Mouse (Mus musculus) embryonic fibroblast, embryonic 13.5 days (primary cell): ENCODE results near the gene Marc1.

Experiments
- CTCF ChIP-seq: IDR thresholded peaks from 2 replicates; pipeline ENCODE4 v1.5.1; 2011; ENCODE audit warnings: mild to moderate bottlenecking, control low read depth, low read length, moderate library complexity, borderline replicate concordance; ENCODE audit not compliant: insufficient read depth
- POLR2A ChIP-seq: IDR thresholded peaks from 2 replicates; pipeline ENCODE4 v1.6.1; 2011; ENCODE audit warnings: low read depth, mild to moderate bottlenecking, control low read depth, low read length, moderate library complexity

DNA sequence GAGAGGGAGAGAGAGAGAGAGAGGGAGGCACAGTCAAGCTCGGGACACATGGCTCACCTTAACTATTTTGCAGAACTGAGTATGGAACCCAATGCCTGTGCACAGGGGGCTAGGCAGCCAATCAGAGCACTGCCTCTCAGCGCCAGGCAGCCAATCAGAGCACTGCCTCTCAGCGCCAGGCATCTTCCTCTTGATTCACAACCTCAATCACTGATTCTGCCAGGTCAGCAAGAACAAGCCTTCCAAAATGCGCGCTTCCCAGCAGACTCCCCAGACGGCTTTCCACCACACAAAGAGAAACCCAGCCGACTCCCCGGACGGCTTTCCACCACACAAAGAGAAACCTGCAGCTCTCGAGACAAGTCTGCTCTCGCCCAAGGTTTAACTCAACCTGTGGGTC, 11.6 kb upstream of the Marc1 start:
- TF ChIP-seq CTCF (no peak), POLR2A (no peak)
